Mouse (Mus musculus) limb, embryonic 14.5 days (tissue): ENCODE data around the gene Tspan4. TPM values are rescaled to one million over a fixed set of nuclear protein-coding genes. Genes with fewer than 3 reads are reported as not detected.

Experiments used
- ATAC-seq: fragments of 200-750 bp; cut with Nextera tagmentation; 2 replicates; pipeline ENCODE4 v1.8.0; 2017; ENCODE audit warnings: low read depth, moderate number of reproducible peaks, moderate TSS enrichment; ENCODE audit not compliant: low FRiP score
- DNase-seq: peaks from one replicate; pipeline ENCODE4 v3.0.0-alpha.2; 2015; ENCODE audit warnings: low spot score
- H3K27ac ChIP-seq: fragments of 300-500 bp; sonication (generic); replicated peaks from 2 replicates; pipeline ENCODE4 v1.5.1; 2014; ENCODE audit warnings: low read depth, mild to moderate bottlenecking, low read length, moderate library complexity, mixed read lengths
- H3K27me3 ChIP-seq: fragments of 300-500 bp; sonication (generic); 2 replicates; pipeline ENCODE4 v1.6.1; 2014; ENCODE audit warnings: low read length, mixed read lengths; ENCODE audit not compliant: control insufficient read depth, insufficient read depth
- H3K36me3 ChIP-seq: fragments of 300-500 bp; sonication (generic); 2 replicates; pipeline ENCODE4 v1.6.1; 2014; ENCODE audit warnings: mild to moderate bottlenecking, low read length, moderate library complexity, mixed read lengths; ENCODE audit not compliant: control insufficient read depth, insufficient read depth
- H3K4me1 ChIP-seq: fragments of 300-500 bp; sonication (generic); 2 replicates; pipeline ENCODE4 v1.6.1; 2014; ENCODE audit warnings: antibody characterized with exemption, low read length, mixed read lengths; ENCODE audit not compliant: control insufficient read depth, insufficient read depth
- H3K4me2 ChIP-seq: fragments of 300-500 bp; sonication (generic); replicated peaks from 2 replicates; pipeline ENCODE4 v1.6.1; 2014; ENCODE audit warnings: low read depth, mild to moderate bottlenecking, low read length, moderate library complexity; ENCODE audit not compliant: severe bottlenecking
- H3K4me3 ChIP-seq: fragments of 300-500 bp; sonication (generic); replicated peaks from 2 replicates; pipeline ENCODE4 v1.5.1; 2014; ENCODE audit warnings: low read length
- H3K9ac ChIP-seq: fragments of 300-500 bp; sonication (generic); 2 replicates; pipeline ENCODE4 v1.6.1; 2014; ENCODE audit warnings: mild to moderate bottlenecking, low read depth, low read length, moderate library complexity; ENCODE audit not compliant: severe bottlenecking
- H3K9me3 ChIP-seq: fragments of 300-500 bp; sonication (generic); 2 replicates; pipeline ENCODE4 v1.6.1; 2016; ENCODE audit warnings: low read length; ENCODE audit not compliant: control insufficient read depth
- POLR2A ChIP-seq: fragments of 200-500 bp; IDR thresholded peaks from 2 replicates; pipeline ENCODE4 v1.8.0; 2012; ENCODE audit warnings: inconsistent platforms, mild to moderate bottlenecking, moderate library complexity, borderline replicate concordance; ENCODE audit not compliant: insufficient read depth, insufficient read length; ENCODE audit errors: extremely low read depth
- WGBS: fragments of 180-500 bp; shearing (Covaris S2); extraction: QIAGEN DNeasy Blood & Tissue Kit; methylation state at CpG from one replicate; pipeline ENCODE4 v1.1.7; 2014; 5-methylcytosine and 5-hydroxymethylcytosine counted together
- polyA plus RNA-seq, 2 experiments: library from polyadenylated mRNA; depleted of rRNA in 1 of 2; stranded (reverse) in 1 of 2; unstranded in 1 of 2; fragments of >200 nt; fragmentation: Nextera tagmentation in 1 of 2; extraction: Ambion mirVana in 1 of 2; gene quantifications; 2 replicates each; pipeline versions ENCODE4 v1.2.1 to v1.2.3; 2012 to 2014

The Tspan4 gene
- polyA plus RNA-seq, 2 experiments, result 77.9 to 101 TPM

DNA sequence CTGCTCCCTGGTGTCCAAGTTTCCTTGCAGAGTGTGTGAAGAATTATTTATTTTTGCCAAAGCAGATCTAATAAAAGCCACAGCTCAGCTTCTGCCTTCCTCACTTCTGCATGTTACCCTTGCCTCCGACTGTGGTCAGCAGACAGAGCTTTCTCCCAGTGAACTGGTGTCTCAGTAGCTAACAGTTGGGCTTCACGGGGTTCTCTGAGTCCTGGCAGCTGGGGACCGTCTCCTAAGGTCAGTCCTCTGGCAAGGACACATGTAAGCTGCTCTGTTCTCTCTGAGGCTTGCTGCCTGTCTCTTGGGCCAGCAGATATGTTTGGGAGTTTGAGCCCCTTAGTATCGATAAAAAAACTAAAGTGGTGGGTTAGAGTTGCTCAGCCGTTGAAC is 15.0 kb upstream of the Tspan4 start:
- peaks cover 7% of the 10 kb centered on the region for H3K36me3 ChIP-seq

GRCm38 (mm10) chr7:141460391-141461113 is 14.5 kb upstream of the Tspan4 start, which contains the start of gene Cracr2b:
Gene Cracr2b (plus strand): TSS chr7:141461094.
- H3K27ac ChIP-seq, result no peak within 1 kb of the TSS
- no peaks in the 10 kb centered on the region for H3K9me3 ChIP-seq
- no peak for DNase-seq
- H3K9ac ChIP-seq, result peak within 1 kb of the TSS; percentile 22
- peak within 1 kb of the TSS; percentile 36 for H3K4me3 ChIP-seq
- H3K36me3 ChIP-seq, result peaks cover 7% of the 10 kb centered on the region
- TF ChIP-seq POLR2A, result no peak
- peak within 1 kb of the TSS; percentile 65 for H3K4me2 ChIP-seq
- no peak for ATAC-seq
- WGBS, result 73% methylated on average over 15 of the region's 15 CpGs
- H3K4me1 ChIP-seq, result peaks cover 25% of the 10 kb centered on the region
- peaks cover 46% of the 10 kb centered on the region for H3K27me3 ChIP-seq

More for the DNA sequence above, 15.0 kb upstream of the Tspan4 start:
- ATAC-seq (no peak), DNase-seq (no peak)
- TF ChIP-seq POLR2A, result no peak
- WGBS, result 67% methylated on average over 5 of the region's 5 CpGs
- Histone ChIP-seq H3K4me2 (no peak overlapping the region), H3K27ac (no peak overlapping the region), H3K4me3 (no peak overlapping the region), H3K27me3 (peaks cover 45% of the 10 kb centered on the region), H3K9ac (no peak overlapping the region), H3K4me1 (peaks cover 19% of the 10 kb centered on the region), H3K9me3 (no peaks in the 10 kb centered on the region)

DNA sequence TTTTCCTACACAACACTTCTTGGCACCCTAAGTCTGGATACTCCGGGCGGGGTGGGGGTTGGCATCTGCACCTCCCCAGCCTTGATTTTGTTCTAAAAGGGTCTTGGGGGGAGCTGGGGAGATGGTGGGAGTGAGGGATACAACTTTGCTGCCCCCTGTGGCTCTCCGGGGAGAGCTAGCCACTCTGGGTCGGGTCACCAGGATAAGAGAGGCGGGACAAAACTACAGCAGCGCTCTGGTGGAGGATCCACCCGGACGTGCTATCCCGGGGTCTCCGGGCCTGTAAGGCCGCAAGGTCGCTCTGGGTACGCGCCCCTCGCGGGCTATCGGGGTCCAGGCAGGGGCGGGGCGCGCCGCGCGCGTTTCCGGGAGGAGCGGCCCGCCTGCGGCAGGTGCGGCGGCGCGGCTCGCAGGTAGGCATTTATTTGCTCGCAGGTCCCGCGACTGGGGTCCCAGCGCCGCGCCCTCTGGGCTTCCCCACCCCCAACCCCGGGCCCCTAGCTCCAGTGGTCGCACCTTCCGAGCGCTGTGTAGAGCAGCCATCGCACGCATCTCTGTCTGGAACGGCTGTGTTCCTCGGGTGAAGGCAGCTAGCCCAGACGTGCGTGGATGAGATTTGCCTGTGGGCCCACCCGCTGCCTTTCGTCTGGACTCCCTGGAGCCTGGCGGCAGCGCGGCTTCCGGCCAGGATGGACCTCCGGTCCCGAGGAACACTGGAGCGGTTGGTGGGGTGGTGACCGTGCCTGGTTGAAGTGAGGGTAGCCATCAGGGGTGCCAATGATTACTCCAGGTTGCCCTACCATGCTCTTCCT is 13.3 kb upstream of the Tspan4 start:
- TF ChIP-seq POLR2A, result no peak
- peaks cover 7% of the 10 kb centered on the region for H3K36me3 ChIP-seq
- no peak for DNase-seq
- 2% methylated on average over 36 of the region's 59 CpGs for WGBS
- peaks cover 46% of the 10 kb centered on the region for H3K27me3 ChIP-seq
- no peak for ATAC-seq
- H3K9me3 ChIP-seq, result no peaks in the 10 kb centered on the region
- H3K4me1 ChIP-seq, result peaks cover 28% of the 10 kb centered on the region
- peak overlapping the region; percentile 36 for H3K4me3 ChIP-seq
- no peak overlapping the region for H3K27ac ChIP-seq
- H3K9ac ChIP-seq, result peak overlapping the region; percentile 22
- H3K4me2 ChIP-seq, result peak overlapping the region; percentile 65

DNA sequence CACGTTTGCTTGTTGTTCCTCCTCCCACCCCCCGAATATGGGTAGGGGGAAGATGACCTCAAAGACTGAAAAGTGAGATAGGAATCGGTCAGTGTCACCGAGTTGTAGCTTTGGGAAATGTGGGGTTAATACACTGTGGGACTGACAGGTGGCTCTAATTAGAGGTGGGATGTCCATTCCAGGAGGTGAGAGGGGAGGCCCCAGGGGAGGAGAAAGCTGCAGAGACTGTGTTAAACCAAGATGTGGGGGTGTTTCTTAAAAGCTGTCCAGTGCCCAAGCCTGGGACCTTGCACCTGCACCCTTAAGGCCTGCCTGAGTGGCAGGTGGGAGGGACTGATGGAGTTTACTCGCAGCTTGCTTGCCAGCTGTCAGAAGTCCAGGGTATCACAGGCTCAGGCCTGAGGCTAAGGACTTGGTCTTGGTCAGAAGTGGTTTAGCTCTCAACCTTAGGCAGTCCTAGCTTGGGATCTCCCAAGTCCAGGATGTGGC is 12.7 kb upstream of the Tspan4 start:
- WGBS, result 11% methylated on average over 5 of the region's 5 CpGs
- Histone ChIP-seq H3K27me3 (peaks cover 46% of the 10 kb centered on the region), H3K9ac (no peak overlapping the region), H3K27ac (no peak overlapping the region), H3K4me2 (no peak overlapping the region; the same call in 1 of the 2 replicates), H3K4me3 (peak overlapping the region; percentile 36), H3K9me3 (no peaks in the 10 kb centered on the region), H3K36me3 (peaks cover 7% of the 10 kb centered on the region), H3K4me1 (peaks cover 31% of the 10 kb centered on the region)
- DNase-seq, result no peak
- TF ChIP-seq POLR2A, result no peak
- no peak for ATAC-seq

DNA sequence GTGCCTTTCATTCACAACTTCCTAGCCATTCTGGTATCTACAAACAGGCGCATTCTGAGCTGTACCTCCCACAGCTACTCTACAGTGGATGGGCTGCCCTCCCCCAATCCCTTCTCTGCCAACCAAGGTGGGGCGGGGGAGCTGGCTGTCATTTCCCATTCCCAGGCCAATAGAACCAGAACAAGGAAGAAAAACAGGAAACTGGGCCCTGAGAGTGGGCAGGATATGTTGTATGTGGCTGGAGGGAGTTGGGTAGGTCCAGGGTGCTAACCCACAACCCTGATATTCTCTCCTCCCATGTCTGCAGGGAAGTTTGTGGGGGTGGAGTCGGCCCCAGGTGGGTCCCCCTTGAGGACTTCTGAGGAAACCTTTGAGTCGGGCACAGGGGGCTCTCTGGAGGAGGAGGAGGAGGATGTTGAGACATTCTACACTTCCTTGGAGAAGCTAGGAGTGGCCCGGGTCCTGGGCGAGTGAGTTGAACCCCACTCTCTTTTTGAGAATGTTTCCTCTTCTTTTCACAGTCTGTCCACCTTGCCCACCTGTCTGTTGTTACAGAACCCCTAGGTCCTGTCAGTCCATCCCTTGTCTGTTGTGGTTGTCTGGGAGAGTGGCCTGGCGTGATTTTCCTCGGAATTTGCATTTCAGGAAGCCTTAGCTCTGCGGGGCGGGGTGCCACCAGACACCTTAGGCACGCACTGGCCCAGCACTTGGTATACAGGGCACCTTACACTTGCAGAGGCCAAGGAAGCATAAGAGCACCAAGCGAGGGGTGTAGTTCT is 11.0 kb upstream of the Tspan4 start:
- peak overlapping the region; percentile 26 for H3K4me3 ChIP-seq
- TF ChIP-seq POLR2A, result no peak
- ATAC-seq (no peak), DNase-seq (no peak)
- no peak overlapping the region for H3K9ac ChIP-seq
- no peaks in the 10 kb centered on the region for H3K9me3 ChIP-seq
- H3K27me3 ChIP-seq, result peaks cover 46% of the 10 kb centered on the region
- 31% methylated on average over 12 of the region's 12 CpGs for WGBS
- H3K27ac ChIP-seq, result no peak overlapping the region
- peaks cover 3% of the 10 kb centered on the region for H3K36me3 ChIP-seq
- peaks cover 43% of the 10 kb centered on the region for H3K4me1 ChIP-seq
- peak overlapping the region; percentile 48 for H3K4me2 ChIP-seq
